Mouse (Mus musculus): ENCODE data around the gene Kifc3.

DNA sequence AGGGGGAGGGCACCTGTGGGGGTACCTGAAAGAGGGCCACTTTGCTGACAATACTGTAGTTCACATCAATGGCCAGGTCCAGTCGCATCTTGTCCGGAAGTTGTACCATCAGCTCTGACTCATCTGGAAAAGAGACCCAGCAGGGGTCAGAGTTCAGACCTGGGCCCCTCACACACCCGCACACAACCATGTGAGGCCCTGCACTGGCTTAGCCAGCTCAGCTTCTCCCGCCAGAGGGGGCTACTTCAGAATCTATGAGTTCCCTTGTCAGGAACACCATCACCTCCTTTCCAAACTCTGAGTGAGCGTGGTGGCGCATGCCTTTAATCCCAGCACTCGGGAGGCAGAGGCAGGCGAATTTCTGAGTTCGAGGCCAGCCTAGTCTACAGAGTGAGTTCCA is 49.4 kb upstream of the Kifc3 start:
- no peak for TF ChIP-seq CTCF (IDR thresholded peaks at IDR 0.05; ENCODE audit: borderline replicate concordance, extremely low read depth, insufficient read depth, insufficient read length)
- TF ChIP-seq POLR2A (IDR thresholded peaks at IDR 0.05; ENCODE audit: borderline replicate concordance, extremely low read depth, insufficient read depth, insufficient read length, poor library complexity, severe bottlenecking), result no peak
